Mouse (Mus musculus) limb, embryonic 11.5 days (tissue): ENCODE measurements at regions not wholly inside any gene's neighbourhood (a gene's known extent, or its start where the extent isn't known, plus 50 kb on each side); places are given as distances from the start of the nearest gene placed in this dataset.

Source experiments
- ATAC-seq: fragments of 200-750 bp; cut with Nextera tagmentation; 2 replicates; pipeline ENCODE4 v1.8.0; 2017; ENCODE audit warnings: low read depth; ENCODE audit not compliant: insufficient number of reproducible peaks, low FRiP score, low TSS enrichment
- DNase-seq: peaks from one replicate; pipeline ENCODE4 v3.0.0-alpha.2; 2015; ENCODE audit warnings: low spot score
- H3K27ac ChIP-seq: fragments of 300-500 bp; sonication (generic); replicated peaks from 2 replicates; pipeline ENCODE4 v1.5.1; 2014; ENCODE audit warnings: low read depth, mild to moderate bottlenecking, low read length
- H3K27me3 ChIP-seq: fragments of 300-500 bp; sonication (generic); 2 replicates; pipeline ENCODE4 v1.6.1; 2014; ENCODE audit warnings: mild to moderate bottlenecking, low read length, mixed read lengths; ENCODE audit not compliant: control insufficient read depth, insufficient read depth
- H3K36me3 ChIP-seq: fragments of 300-500 bp; sonication (generic); 2 replicates; pipeline ENCODE4 v1.6.1; 2014; ENCODE audit warnings: mild to moderate bottlenecking, low read length, moderate library complexity, mixed read lengths; ENCODE audit not compliant: control insufficient read depth, insufficient read depth
- H3K4me1 ChIP-seq: fragments of 300-500 bp; sonication (generic); 2 replicates; pipeline ENCODE4 v1.6.1; 2014; ENCODE audit warnings: low read length, mixed read lengths; ENCODE audit not compliant: control insufficient read depth, insufficient read depth
- H3K4me2 ChIP-seq: fragments of 300-500 bp; sonication (generic); 2 replicates; pipeline ENCODE4 v1.6.1; 2014; ENCODE audit warnings: low read depth, mild to moderate bottlenecking, moderate library complexity; ENCODE audit not compliant: severe bottlenecking
- H3K4me3 ChIP-seq: fragments of 300-500 bp; sonication (generic); 2 replicates; pipeline ENCODE4 v1.5.1; 2014; ENCODE audit warnings: low read depth, low read length
- H3K9ac ChIP-seq: fragments of 300-500 bp; sonication (generic); 2 replicates; pipeline ENCODE4 v1.6.1; 2014; ENCODE audit warnings: mild to moderate bottlenecking, low read length
- H3K9me3 ChIP-seq: fragments of 300-500 bp; sonication (generic); 2 replicates; pipeline ENCODE4 v1.6.1; 2016; ENCODE audit warnings: low read length; ENCODE audit not compliant: control insufficient read depth
- WGBS: fragments of 180-500 bp; shearing (Covaris S2); extraction: QIAGEN DNeasy Blood & Tissue Kit; methylation state at CpG from one replicate; pipeline ENCODE4 v1.1.7; 2014; 5-methylcytosine and 5-hydroxymethylcytosine counted together

DNA sequence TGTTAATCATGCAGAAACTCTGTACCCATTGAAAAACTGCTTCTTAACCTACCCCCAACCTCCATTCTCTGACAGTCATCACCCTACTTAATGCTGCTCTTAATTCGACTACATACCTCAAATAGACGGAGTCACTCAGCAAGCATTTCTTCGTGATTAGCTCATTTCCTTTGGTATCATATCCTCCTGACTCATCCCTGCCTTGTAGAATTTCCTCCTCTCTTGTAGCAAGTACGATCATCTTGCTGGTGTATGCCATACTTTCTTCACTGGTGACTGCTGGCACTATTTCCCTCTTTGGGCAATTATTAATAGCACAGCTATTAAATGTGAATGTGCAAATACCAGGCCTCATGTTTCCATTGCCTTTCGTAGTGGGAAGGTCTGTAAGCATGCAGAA lies 98.0 kb upstream of the Mtap start:
- Histone ChIP-seq H3K4me2 (no peak overlapping the region), H3K27me3 (no peaks in the 10 kb centered on the region), H3K4me3 (no peak overlapping the region), H3K9ac (no peak overlapping the region), H3K4me1 (no peaks in the 10 kb centered on the region), H3K36me3 (no peaks in the 10 kb centered on the region), H3K9me3 (no peaks in the 10 kb centered on the region), H3K27ac (no peak overlapping the region)
- 85% methylated on average over 5 of the region's 5 CpGs for WGBS
- DNase-seq (no peak), ATAC-seq (no peak)

DNA sequence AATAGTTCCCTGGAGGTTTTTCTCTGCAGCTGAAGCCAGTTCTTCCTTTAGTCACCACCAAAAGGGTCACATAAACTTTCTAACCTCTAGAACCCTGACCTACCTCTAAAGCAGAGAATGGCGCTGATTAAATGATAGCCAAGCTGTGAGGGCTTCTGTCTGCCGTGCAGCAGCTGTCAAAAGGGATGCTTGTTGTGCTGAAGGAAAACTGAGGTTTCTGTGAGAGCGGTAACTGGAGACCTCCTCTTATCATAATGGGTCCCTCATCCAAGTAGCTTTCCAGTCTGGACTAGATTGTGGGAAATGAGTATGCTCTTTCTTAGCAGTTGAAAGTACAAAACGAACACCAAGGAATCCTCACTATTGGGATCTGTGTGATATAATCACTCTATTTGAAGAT lies 98.8 kb upstream of the Mtap start:
- no peak for DNase-seq
- H3K4me1 ChIP-seq: no peaks in the 10 kb centered on the region
- no peak overlapping the region for H3K4me2 ChIP-seq
- H3K27me3 ChIP-seq: no peaks in the 10 kb centered on the region
- no peaks in the 10 kb centered on the region for H3K9me3 ChIP-seq
- ATAC-seq: no peak
- H3K36me3 ChIP-seq: no peaks in the 10 kb centered on the region
- no peak overlapping the region for H3K9ac ChIP-seq
- H3K4me3 ChIP-seq: no peak overlapping the region
- WGBS: 69% methylated on average over 4 of the region's 4 CpGs
- H3K27ac ChIP-seq: no peak overlapping the region

DNA sequence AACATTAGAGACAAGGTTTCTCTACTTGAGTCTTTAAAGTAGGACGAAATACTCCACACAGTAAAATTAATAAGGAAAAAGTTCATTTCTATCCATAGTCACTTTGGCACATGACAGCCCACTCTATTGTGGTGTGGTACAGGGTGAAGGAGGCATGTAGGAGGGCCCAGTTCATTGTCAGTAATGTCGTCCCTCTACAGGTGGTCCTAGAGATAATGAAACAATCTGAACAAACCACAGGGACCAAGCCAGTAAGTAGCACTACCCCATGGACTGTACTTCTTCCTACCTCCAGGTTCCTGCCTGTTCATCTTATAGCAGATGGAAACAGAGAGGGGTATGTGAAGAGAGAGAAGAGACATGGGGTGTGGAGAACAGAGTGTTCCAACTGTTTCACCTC lies 102.1 kb upstream of the Mtap start:
- no peak overlapping the region for H3K27ac ChIP-seq
- no peak overlapping the region for H3K9ac ChIP-seq
- H3K4me2 ChIP-seq: no peak overlapping the region
- ATAC-seq (no peak), DNase-seq (no peak)
- 84% methylated on average over 2 of the region's 2 CpGs for WGBS
- H3K36me3 ChIP-seq: no peaks in the 10 kb centered on the region
- H3K4me1 ChIP-seq: no peaks in the 10 kb centered on the region
- no peak overlapping the region for H3K4me3 ChIP-seq
- no peaks in the 10 kb centered on the region for H3K9me3 ChIP-seq
- no peaks in the 10 kb centered on the region for H3K27me3 ChIP-seq

DNA sequence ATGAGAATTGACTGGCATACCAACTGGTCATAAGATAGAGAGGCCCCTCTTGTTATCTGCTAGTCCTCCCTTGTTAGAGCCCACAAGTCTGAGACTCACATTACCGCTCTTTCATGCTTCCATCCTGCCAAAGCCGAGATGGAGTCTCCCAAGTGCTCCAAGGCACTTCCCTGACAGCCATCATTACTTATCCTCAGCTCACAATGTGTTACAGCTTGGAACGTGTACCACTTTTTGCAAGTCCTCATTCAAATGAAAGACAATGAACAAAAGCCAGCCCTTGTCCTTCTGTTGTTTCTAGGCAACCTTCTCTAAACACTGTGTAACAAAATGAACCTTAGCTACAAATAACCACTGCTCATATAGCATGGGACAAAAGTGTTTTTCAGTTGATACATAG lies 102.6 kb upstream of the Mtap start:
- Histone ChIP-seq H3K4me1 (no peaks in the 10 kb centered on the region), H3K27ac (no peak overlapping the region), H3K4me2 (no peak overlapping the region), H3K36me3 (no peaks in the 10 kb centered on the region), H3K9ac (no peak overlapping the region), H3K9me3 (no peaks in the 10 kb centered on the region), H3K4me3 (no peak overlapping the region), H3K27me3 (no peaks in the 10 kb centered on the region)
- no peak for DNase-seq
- no peak for ATAC-seq
- 77% methylated on average over 3 of the region's 3 CpGs for WGBS

DNA sequence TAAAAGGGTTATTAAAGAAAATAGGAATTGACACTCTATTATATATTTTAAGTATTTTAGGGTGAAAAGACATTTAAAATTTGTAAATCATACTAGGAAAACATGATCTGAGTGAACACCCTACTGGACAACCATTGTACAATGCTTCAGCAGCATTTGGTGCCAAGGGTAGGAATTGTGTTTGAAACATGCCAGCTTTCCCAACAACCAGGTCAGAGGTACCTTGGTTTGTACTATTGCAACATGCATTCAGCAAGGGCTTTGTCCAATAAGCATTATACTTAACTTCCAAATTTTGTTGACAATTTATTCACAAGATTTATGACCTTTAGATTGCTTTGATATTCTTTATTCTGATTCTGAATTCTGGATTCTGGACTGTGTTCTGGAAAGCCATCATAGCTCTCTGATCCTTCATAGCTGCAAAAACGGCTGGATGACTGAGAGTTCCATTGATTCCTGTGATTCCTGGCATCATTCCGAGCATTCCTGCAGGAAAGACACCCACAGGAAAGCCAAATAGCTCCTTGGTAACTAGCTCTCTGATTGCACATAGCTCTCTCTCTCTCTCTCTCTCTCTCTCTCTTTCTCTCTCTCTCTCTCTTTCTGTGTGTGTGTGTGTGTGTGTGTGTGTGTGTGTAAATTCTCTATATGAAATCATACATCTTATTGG lies 124.1 kb upstream of the Mtap start:
- Histone ChIP-seq H3K4me2 (no peak overlapping the region), H3K27ac (no peak overlapping the region), H3K4me3 (no peak overlapping the region), H3K36me3 (no peaks in the 10 kb centered on the region), H3K27me3 (no peaks in the 10 kb centered on the region), H3K9ac (no peak overlapping the region), H3K4me1 (no peaks in the 10 kb centered on the region), H3K9me3 (no peaks in the 10 kb centered on the region)
- 63% methylated on average over 2 of the region's 2 CpGs for WGBS
- ATAC-seq (no peak), DNase-seq (no peak)

DNA sequence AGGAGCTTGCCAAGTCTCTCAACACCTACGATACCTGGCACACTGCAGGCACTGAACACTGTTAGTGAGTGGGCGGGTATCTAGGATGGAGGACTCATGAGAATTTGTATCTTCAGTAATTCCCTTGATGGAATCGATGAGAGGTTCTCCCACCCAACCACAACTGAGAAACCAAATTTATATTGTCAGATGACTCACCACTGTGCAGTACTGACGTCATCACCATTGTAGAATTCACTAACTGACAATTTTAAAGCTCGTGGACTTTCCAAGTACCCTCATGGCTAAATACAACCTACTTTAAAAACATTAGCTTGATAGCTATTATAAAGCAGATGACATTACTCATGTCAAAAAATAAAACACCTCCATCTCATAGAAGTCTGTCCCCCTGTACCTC lies 128.4 kb upstream of the Mtap start:
- 89% methylated on average over 5 of the region's 5 CpGs for WGBS

DNA sequence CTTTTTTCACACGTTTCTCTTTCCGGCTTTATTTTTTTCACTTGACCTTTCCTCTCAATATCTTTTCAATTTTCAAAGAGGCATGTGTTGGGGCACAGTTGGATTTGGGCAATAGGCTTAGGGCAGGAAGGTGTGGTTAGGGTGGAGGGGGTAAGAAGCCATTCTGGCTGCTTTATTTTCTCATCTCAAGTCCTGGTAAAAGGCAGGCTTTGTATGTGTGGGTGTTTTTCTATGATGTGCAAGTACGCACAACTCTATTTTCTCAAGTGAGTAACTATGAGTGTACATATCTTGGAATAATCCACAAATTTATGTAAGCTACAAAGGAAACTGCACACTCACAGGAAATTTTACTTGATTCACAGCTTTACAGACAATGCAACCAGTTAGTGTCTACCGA lies 121.5 kb upstream of the Ifne start:
- Histone ChIP-seq H3K9me3 (no peaks in the 10 kb centered on the region), H3K36me3 (no peaks in the 10 kb centered on the region), H3K27me3 (no peaks in the 10 kb centered on the region), H3K9ac (no peak overlapping the region), H3K4me3 (no peak overlapping the region), H3K4me2 (no peak overlapping the region), H3K27ac (no peak overlapping the region), H3K4me1 (no peaks in the 10 kb centered on the region)
- 89% methylated on average over 4 of the region's 4 CpGs for WGBS
- DNase-seq (no peak), ATAC-seq (no peak)

More for the DNA sequence above, 128.4 kb upstream of the Mtap start:
- Histone ChIP-seq H3K27me3 (no peaks in the 10 kb centered on the region), H3K4me1 (no peaks in the 10 kb centered on the region), H3K27ac (no peak overlapping the region), H3K9me3 (no peaks in the 10 kb centered on the region), H3K4me3 (no peak overlapping the region), H3K9ac (no peak overlapping the region), H3K36me3 (no peaks in the 10 kb centered on the region), H3K4me2 (no peak overlapping the region)
- ATAC-seq (no peak), DNase-seq (no peak)

DNA sequence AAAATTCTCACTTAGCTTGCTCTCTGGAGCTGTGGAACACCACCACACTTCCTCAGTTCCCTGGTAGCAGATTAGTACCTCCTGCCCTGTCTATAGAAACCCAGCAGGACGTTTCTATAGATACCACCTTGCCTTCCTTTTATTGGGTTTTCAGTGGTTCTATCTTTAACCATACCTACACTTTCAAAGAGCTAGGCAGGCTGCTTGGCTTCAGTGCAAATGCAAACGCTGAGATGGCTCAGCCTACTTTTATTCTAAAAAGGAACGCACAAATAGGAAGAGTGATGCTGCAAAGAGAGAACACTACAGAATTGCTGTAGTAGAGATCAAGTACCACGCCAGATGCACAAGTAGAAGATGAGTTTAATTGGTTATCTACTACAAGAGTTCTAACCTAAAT lies 120.9 kb upstream of the Ifne start:
- DNase-seq (no peak), ATAC-seq (no peak)
- no peak overlapping the region for H3K9ac ChIP-seq
- no peaks in the 10 kb centered on the region for H3K9me3 ChIP-seq
- no peak overlapping the region for H3K4me3 ChIP-seq
- H3K27ac ChIP-seq: no peak overlapping the region
- no peaks in the 10 kb centered on the region for H3K36me3 ChIP-seq
- no peak overlapping the region for H3K4me2 ChIP-seq
- no peaks in the 10 kb centered on the region for H3K27me3 ChIP-seq
- 78% methylated on average over 4 of the region's 4 CpGs for WGBS
- H3K4me1 ChIP-seq: no peaks in the 10 kb centered on the region

DNA sequence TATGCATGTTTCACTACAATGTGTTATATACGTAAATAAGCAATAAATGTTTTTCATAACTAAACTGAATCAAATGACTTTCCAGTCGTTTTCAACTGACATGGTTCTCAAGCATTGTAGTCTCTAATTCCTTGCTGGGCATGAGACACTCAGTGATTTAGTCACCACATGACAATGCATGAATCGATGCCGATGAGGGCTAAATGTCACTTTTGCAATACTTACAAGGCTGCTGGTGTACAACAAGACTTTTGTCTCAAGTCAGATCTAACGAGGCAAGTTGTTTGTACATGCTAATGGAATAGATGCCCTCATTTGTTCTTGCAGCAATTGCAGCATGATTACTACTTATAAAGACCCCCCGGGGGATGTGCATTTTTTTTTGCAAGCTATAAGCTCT lies 120.2 kb upstream of the Ifne start:
- ATAC-seq (no peak), DNase-seq (no peak)
- no peaks in the 10 kb centered on the region for H3K36me3 ChIP-seq
- no peak overlapping the region for H3K9ac ChIP-seq
- no peak overlapping the region for H3K4me2 ChIP-seq
- no peak overlapping the region for H3K4me3 ChIP-seq
- H3K9me3 ChIP-seq: no peaks in the 10 kb centered on the region
- no peaks in the 10 kb centered on the region for H3K4me1 ChIP-seq
- no peaks in the 10 kb centered on the region for H3K27me3 ChIP-seq
- WGBS: 84% methylated on average over 6 of the region's 6 CpGs
- no peak overlapping the region for H3K27ac ChIP-seq
